Mouse (Mus musculus) spleen, adult 2 months (tissue): ENCODE data around the gene Duoxa2. TPM values are rescaled to one million over a fixed set of nuclear protein-coding genes. Genes with fewer than 3 reads are reported as not detected.

Experiments used
- DNase-seq, 2 experiments: peaks; one replicate each; pipeline versions ENCODE4 v3.0.0 to v3.0.0-alpha.2; 2012 to 2021; ENCODE audit warnings: low spot score in 2 of 2, low read depth in 1 of 2
- H3K27ac ChIP-seq: fragments of 200-500 bp; 2 replicates; pipeline ENCODE4 v1.5.1; 2012; ENCODE audit warnings: low read length, inconsistent platforms; ENCODE audit not compliant: insufficient read depth
- H3K27me3 ChIP-seq: fragments of 200-500 bp; 2 replicates; pipeline ENCODE4 v1.6.1; 2012; ENCODE audit warnings: mild to moderate bottlenecking, moderate library complexity, low read length, inconsistent platforms; ENCODE audit not compliant: control insufficient read depth, insufficient read depth
- H3K36me3 ChIP-seq: fragments of 200-500 bp; 2 replicates; pipeline ENCODE4 v1.6.1; 2012; ENCODE audit warnings: mild to moderate bottlenecking, low read length, inconsistent platforms; ENCODE audit not compliant: control insufficient read depth, insufficient read depth
- H3K4me1 ChIP-seq: fragments of 200-500 bp; 2 replicates; pipeline ENCODE4 v1.6.1; 2011; ENCODE audit warnings: inconsistent platforms; ENCODE audit not compliant: control insufficient read depth, insufficient read depth, insufficient read length
- H3K4me3 ChIP-seq: fragments of 200-500 bp; 2 replicates; pipeline ENCODE4 v1.5.1; 2011; ENCODE audit warnings: mild to moderate bottlenecking, inconsistent platforms; ENCODE audit not compliant: insufficient read depth, insufficient read length; ENCODE audit errors: extremely low read depth
- CTCF ChIP-seq: fragments of 200-500 bp; IDR thresholded peaks from 2 replicates; pipeline ENCODE4 v1.5.1; 2011; ENCODE audit warnings: mild to moderate bottlenecking, inconsistent platforms; ENCODE audit not compliant: insufficient read depth, insufficient read length, insufficient replicate concordance; ENCODE audit errors: extremely low read depth
- POLR2A ChIP-seq: fragments of 200-500 bp; IDR thresholded peaks from 2 replicates; pipeline ENCODE4 v1.6.1; 2011; ENCODE audit warnings: low read depth, low read length, inconsistent platforms
- WGBS: fragments of 180-500 bp; shearing (Covaris S2); methylation state at CpG from one replicate; pipeline ENCODE4 v1.1.7; 2018; 5-methylcytosine and 5-hydroxymethylcytosine counted together
- polyA plus RNA-seq: library from polyadenylated mRNA; depleted of rRNA; stranded (reverse); fragments of >200 nt; gene quantifications from 2 replicates; pipeline ENCODE4 v1.2.3, GENCODE M21; 2012; rRNA removed

Duoxa2 gene
- polyA plus RNA-seq, 1 experiment = not detected

- WGBS = 68% methylated on average over 4 of the region's 4 CpGs
- no peaks in the 10 kb centered on the region for H3K27me3 ChIP-seq
- no peaks in the 10 kb centered on the region for H3K36me3 ChIP-seq
Observed at GRCm38 (mm10) chr2:122351931-122352329, 53.2 kb downstream of the Duoxa2 start.

More at GRCm38 (mm10) chr2:122351931-122352329, 53.2 kb downstream of the Duoxa2 start:
- TF ChIP-seq CTCF (no peak), POLR2A (no peak)
- Histone ChIP-seq H3K4me3 (no peak overlapping the region), H3K4me1 (peaks cover 5% of the 10 kb centered on the region; the same call in 1 of the 2 replicates), H3K27ac (no peak overlapping the region)
- DNase-seq = no peak

Other genes with a start within 250 kb of the Duoxa2 start
- gene Spg11, start 180.5 kb upstream of the Duoxa2 start, polyA plus RNA-seq = 7.1 and 8.5 TPM in 2 replicates
- gene B2m, start 151.2 kb upstream of the Duoxa2 start, polyA plus RNA-seq = 1,293 and 1,365 TPM in 2 replicates
- gene Trim69, start 138.2 kb upstream of the Duoxa2 start, polyA plus RNA-seq = not detected in 2 replicates
- 0.06 and 0.11 TPM in 2 replicates for gene Patl2, start 112.7 kb upstream of the Duoxa2 start, polyA plus RNA-seq
- not detected in 2 replicates for gene Terb2, start 112.6 kb upstream of the Duoxa2 start, polyA plus RNA-seq
- gene Sord, start 64.2 kb upstream of the Duoxa2 start, polyA plus RNA-seq = 6.8 and 6.9 TPM in 2 replicates
- gene Duox2, start 451 bp upstream of the Duoxa2 start, polyA plus RNA-seq = 0.02 TPM in 1 of 2 replicates, not detected in the other
- not detected in 2 replicates for gene Duoxa1, start 14.8 kb downstream of the Duoxa2 start, polyA plus RNA-seq
- not detected in 2 replicates for gene Duox1, start 16.8 kb downstream of the Duoxa2 start, polyA plus RNA-seq
- gene Shf, start 70.3 kb downstream of the Duoxa2 start, polyA plus RNA-seq = 4.3 and 5.5 TPM in 2 replicates
- gene Slc28a2, start 127.6 kb downstream of the Duoxa2 start, polyA plus RNA-seq = 24.8 and 26.5 TPM in 2 replicates
- gene Gm14085, start 186.0 kb downstream of the Duoxa2 start, polyA plus RNA-seq = 2.2 and 3.1 TPM in 2 replicates